Mouse (Mus musculus) G1E (cell line): ENCODE measurements around the gene Cyp21a1. TPM values are rescaled to one million over a fixed set of nuclear protein-coding genes. Genes with fewer than 3 reads are reported as not detected.
A peak's percentile ranks its signal among the peaks of the same experiment; 100 is the strongest.
"Not testable (repeated sequence)": the region's sequence is repeated elsewhere in the genome, so short reads cannot be mapped to it uniquely, and the experiment has no call there.

Experiments
- ATAC-seq: 2 replicates; pipeline ENCODE4 v1.8.0; 2016; ENCODE audit warnings: mild to moderate bottlenecking; ENCODE audit not compliant: insufficient number of reproducible peaks, poor library complexity, low FRiP score, severe bottlenecking; ENCODE audit errors: extremely low read depth
- DNase-seq: peaks from one replicate; pipeline ENCODE4 v3.0.0; 2012; ENCODE audit warnings: low spot score
- H3K27me3 ChIP-seq: 2 replicates; pipeline ENCODE4 v1.6.1; 2012; ENCODE audit warnings: mild to moderate bottlenecking, low read length, inconsistent platforms; ENCODE audit not compliant: insufficient read depth
- H3K36me3 ChIP-seq: replicated peaks from 2 replicates; pipeline ENCODE3; 2012; ENCODE audit warnings: mild to moderate bottlenecking, inconsistent platforms
- H3K4me1 ChIP-seq: 2 replicates; pipeline ENCODE4 v1.6.1; 2012; ENCODE audit warnings: low read depth, low read length, inconsistent platforms, mixed read lengths; ENCODE audit not compliant: insufficient read depth
- H3K4me3 ChIP-seq: 2 replicates; pipeline ENCODE4 v1.5.1; 2012; ENCODE audit warnings: low read depth, mild to moderate bottlenecking, inconsistent platforms, low read length, moderate library complexity, mixed read lengths
- H3K9me3 ChIP-seq: replicated peaks from 2 replicates; pipeline ENCODE4 v1.6.1; 2012; ENCODE audit warnings: inconsistent platforms
- CTCF ChIP-seq: IDR thresholded peaks from 2 replicates; pipeline ENCODE4 v1.5.1; 2012; ENCODE audit warnings: low read depth, low read length, inconsistent platforms, mixed read lengths
- GATA1 ChIP-seq: IDR thresholded peaks from 2 replicates; pipeline ENCODE4 v1.6.1; 2012; ENCODE audit warnings: borderline replicate concordance, low read length, inconsistent platforms, mixed read lengths
- GATA2 ChIP-seq: IDR thresholded peaks from 2 replicates; pipeline ENCODE4 v1.6.1; 2012; ENCODE audit warnings: low read depth, low read length, inconsistent platforms, borderline replicate concordance
- POLR2AphosphoS5 ChIP-seq: IDR thresholded peaks from 2 replicates; pipeline ENCODE4 v1.6.1; 2012; ENCODE audit warnings: low read depth, low read length, inconsistent platforms; ENCODE audit not compliant: insufficient replicate concordance
- TAL1 ChIP-seq: conservative IDR thresholded peaks from 2 replicates; pipeline ENCODE4 v1.6.1; 2012; ENCODE audit warnings: low read depth, low read length, inconsistent platforms, mixed read lengths
- polyA plus RNA-seq: library from polyadenylated mRNA; stranded (reverse); fragments of >175 nt; gene quantifications from 2 replicates; pipeline ENCODE4 v1.2.3, GENCODE M21; 2012
- total RNA-seq, 2 experiments: library from RNA; stranded (forward) in 1 of 2; stranded (reverse) in 1 of 2; fragments of 200-1000 nt in 1 of 2; fragments of >200 nt in 1 of 2; fragmentation: Nextera tagmentation in 1 of 2; gene quantifications; 2 replicates each; pipeline ENCODE4 v1.2.3; 2014 to 2017

The Cyp21a1 gene
- total and polyA plus RNA-seq, 3 experiments = not detected

DNA sequence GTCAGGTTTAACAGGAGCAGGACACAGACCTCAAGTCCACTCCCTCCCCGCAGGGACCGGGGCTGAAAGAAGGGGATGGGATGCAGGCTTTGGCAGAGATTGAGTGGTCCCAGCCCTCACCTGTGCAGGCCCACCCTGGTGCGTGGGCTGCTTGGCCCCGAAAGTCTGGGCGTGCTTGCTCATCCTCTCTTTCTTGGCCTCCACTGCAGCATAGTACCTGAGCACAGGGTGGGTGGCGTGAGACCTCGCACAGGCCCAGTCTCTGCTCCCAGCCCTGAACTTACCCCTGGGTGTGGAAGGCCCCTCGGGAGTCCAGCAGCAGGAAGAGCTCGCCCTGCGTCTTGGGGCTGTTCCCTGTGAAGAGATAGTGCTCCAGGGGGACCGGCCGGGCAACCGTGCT lies 40.5 kb upstream of the Cyp21a1 start:
- no peak for TF ChIP-seq GATA2
- no peak for TF ChIP-seq GATA1
- no peak for TF ChIP-seq CTCF
- no peak for TF ChIP-seq POLR2AphosphoS5
- no peak for TF ChIP-seq TAL1
- DNase-seq (no peak), ATAC-seq (no peak)
- no peaks in the 10 kb centered on the region for H3K27me3 ChIP-seq
- peaks cover 91% of the 10 kb centered on the region for H3K36me3 ChIP-seq
- H3K9me3 ChIP-seq = no peaks in the 10 kb centered on the region
- H3K4me3 ChIP-seq = no peak overlapping the region
- H3K4me1 ChIP-seq = peaks cover 48% of the 10 kb centered on the region

DNA sequence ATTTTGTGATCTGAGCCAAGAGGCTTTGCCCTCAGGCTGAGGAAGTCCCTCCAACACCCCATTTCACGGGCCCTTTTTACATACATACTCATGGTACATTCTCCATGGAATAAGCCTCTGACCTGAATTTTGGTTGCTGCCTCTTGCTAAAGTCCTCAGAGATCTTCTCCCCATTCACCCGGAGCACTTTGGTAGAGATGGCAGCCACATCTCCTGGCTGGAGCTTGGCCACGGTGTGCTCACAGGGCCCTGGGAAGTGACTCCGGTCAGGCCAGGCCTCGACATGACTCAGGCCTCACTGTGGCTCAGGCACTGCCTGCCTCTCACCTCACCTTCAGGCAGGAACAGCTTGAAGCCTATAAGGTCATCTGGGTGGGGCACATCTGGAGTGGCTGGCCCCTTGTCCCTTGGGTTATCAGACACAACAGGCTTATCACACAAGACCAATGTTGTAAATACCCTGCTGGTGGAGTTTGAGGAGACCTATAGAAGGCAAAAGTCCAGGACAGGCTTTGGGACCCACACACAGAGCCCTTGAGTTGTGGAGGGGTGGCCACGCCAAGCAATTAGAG lies 36.5 kb upstream of the Cyp21a1 start:
- DNase-seq (no peak), ATAC-seq (no peak)
- Histone ChIP-seq H3K9me3 (no peaks in the 10 kb centered on the region), H3K4me3 (no peak overlapping the region), H3K4me1 (peaks cover 56% of the 10 kb centered on the region), H3K27me3 (no peaks in the 10 kb centered on the region), H3K36me3 (peaks cover 84% of the 10 kb centered on the region)
- TF ChIP-seq GATA1 = no peak
- TF ChIP-seq POLR2AphosphoS5 = no peak
- TF ChIP-seq GATA2 = no peak
- TF ChIP-seq TAL1 = no peak
- no peak for TF ChIP-seq CTCF

DNA sequence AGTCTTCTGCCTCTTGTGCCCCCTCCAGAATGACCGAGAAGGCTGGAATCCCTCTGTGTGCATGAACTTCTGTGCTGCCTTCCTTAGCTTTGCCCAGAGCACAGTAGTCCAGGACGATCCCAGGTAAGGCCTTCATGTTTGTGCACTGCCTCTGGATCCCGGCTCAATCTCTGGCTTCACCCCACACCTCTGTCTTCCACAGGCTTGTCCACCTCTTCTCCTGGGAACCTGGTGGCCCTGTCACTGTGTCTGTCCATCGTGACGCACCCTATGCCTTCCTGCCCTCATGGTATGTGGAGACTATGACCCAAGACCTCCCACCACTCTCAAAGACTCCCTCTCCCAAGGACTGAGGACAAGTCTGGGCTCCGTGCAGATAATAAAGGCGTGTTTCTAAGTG lies 34.4 kb upstream of the Cyp21a1 start:
- Histone ChIP-seq H3K4me3 (peak overlapping the region; percentile 43; the same call in 1 of the 2 replicates), H3K36me3 (peaks cover 83% of the 10 kb centered on the region), H3K9me3 (no peaks in the 10 kb centered on the region), H3K4me1 (peaks cover 64% of the 10 kb centered on the region), H3K27me3 (no peaks in the 10 kb centered on the region)
- ATAC-seq (no peak), DNase-seq (no peak)
- TF ChIP-seq POLR2AphosphoS5 = no peak

DNA sequence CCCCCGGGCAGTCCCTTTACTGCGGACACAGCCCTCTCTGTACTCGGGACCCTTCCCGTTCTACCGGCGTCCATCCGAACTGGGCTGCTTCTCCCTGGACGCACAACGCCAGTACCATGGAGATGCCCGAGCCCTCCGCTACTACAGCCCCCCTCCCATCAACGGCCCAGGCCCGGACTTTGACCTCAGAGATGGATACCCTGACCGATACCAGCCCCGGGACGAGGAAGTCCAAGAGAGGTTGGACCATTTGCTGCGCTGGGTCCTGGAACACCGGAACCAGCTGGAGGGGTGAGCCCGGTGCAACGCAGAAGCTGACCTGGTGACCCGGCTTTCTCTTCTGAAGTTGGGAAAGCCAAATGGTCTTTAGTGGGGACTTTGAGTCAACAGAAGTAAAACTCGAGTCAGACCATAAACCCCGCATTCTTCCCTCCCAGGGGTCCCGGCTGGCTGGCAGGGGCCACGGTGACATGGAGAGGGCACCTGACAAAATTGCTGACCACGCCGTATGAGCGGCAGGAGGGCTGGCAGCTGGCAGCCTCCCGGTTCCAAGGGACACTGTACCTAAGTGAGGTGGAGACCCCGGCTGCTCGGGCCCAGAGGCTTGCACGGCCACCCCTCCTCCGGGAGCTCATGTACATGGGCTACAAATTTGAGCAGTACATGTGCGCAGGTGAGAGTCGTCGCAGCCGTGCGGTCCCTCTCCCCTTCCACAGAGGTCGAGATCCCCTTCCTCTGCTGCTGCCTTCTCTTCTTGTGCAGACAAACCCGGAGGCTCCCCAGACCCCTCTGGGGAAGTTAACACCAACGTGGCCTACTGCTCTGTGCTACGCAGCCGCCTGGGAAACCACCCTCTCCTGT lies 33.3 kb upstream of the Cyp21a1 start:
- ATAC-seq = no peak

DNA sequence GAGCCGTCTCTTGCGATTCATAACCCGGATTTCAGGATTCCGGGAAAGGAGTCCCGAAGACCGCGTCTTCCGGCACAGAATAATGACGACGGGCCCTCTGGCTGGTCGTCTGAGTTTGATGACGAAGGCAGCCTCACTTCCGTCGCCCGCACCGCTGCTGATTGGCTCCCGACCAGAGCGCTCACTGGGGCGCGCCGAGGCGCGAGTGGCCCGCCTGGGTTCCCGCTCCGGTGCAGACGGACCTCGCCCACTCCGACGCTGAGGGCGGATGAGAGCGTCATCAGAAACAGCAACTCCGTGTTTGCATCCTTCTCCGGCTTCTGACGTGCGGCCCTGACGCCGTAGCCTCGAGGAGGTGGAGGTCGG lies 32.5 kb upstream of the Cyp21a1 start, which contains the start of the genes Stk19 and Dxo:
TSS of gene Stk19 (minus strand) at position 90 of the 366 bp plus-strand sequence.
TSS of gene Dxo (plus strand) at position 164 of the 366 bp plus-strand sequence.
- no peaks in the 10 kb centered on the region for H3K9me3 ChIP-seq
- H3K4me1 ChIP-seq = peaks cover 60% of the 10 kb centered on the region
- ATAC-seq (peak; percentile 96), DNase-seq (peak; percentile 100)
- peak within 1 kb of the TSS; percentile 97 for H3K4me3 ChIP-seq
- TF ChIP-seq CTCF = no peak
- no peak for TF ChIP-seq TAL1
- TF ChIP-seq GATA2 = no peak
- no peak for TF ChIP-seq GATA1
- TF ChIP-seq POLR2AphosphoS5 = no peak
- H3K27me3 ChIP-seq = no peaks in the 10 kb centered on the region
- H3K36me3 ChIP-seq = peaks cover 83% of the 10 kb centered on the region

More for the DNA sequence above, 33.3 kb upstream of the Cyp21a1 start:
- Histone ChIP-seq H3K9me3 (no peaks in the 10 kb centered on the region), H3K4me1 (peaks cover 64% of the 10 kb centered on the region), H3K27me3 (no peaks in the 10 kb centered on the region), H3K36me3 (peaks cover 83% of the 10 kb centered on the region), H3K4me3 (peak overlapping the region; percentile 97)
- no peak for DNase-seq
- no peak for TF ChIP-seq CTCF
- no peak for TF ChIP-seq GATA2
- TF ChIP-seq POLR2AphosphoS5 = no peak
- TF ChIP-seq GATA1 = no peak
- no peak for TF ChIP-seq TAL1

DNA sequence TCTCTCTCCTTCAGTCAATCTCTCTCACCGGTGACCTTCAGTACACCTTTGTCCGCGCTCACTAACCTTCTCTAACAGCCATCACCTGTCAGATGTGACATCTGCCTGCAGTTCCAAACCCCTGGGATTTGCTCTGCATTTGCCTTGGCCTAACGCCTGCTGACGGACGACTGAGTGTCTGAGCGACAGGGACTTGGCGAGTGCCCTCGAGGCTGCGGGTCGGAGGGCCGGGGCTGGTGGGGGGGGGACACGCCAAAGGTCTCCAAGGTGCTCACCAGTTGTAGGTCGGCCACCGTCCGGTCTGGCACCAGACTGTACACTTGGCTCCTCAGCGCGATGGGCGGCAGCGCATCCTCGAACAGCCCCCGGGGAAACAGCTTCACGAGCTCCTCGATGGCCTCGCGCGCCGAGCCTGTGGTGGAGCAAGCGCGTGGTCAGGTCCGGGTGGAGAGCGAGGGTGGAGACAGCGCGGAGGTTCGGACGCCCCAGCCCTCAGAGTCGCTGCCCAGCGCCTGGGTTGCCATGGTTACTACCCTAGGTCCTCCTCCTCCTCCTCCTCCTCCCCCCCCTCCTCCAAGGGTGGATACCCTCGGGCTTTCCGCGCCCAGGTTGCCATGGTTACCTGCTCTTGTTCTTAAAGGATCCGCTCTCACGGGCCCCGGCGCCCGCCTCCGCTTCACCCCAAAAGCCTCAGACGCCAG lies 31.9 kb upstream of the Cyp21a1 start:
- peak overlapping the region; percentile 97 for H3K4me3 ChIP-seq
- peaks cover 54% of the 10 kb centered on the region for H3K4me1 ChIP-seq
- DNase-seq (peak; percentile 86), ATAC-seq (peak; percentile 62)
- no peaks in the 10 kb centered on the region for H3K9me3 ChIP-seq
- no peaks in the 10 kb centered on the region for H3K27me3 ChIP-seq
- H3K36me3 ChIP-seq = peaks cover 80% of the 10 kb centered on the region
- TF ChIP-seq GATA2 (no peak), GATA1 (no peak), TAL1 (no peak), CTCF (no peak)

DNA sequence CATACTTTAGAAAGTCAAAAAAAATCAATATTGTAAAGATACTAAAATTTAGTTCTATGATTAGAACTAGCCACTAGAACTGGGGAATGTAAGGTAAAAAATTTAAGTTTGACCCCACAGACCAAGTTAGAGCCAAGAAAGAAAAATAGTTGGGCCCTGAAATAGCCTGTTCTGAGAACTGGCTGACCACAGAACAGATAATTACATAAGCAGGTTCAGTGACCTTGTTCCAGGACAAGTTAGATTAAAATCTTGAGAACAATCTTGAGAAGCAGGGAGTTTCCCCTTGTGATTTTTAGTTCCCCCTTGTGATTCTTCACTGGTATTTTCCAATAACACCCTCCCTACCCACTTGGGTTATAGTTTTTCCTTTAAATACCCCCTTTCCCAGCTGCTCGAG lies 26.4 kb upstream of the Cyp21a1 start:
- peaks cover 87% of the 10 kb centered on the region for H3K36me3 ChIP-seq
- not testable (repeated sequence) for H3K4me3 ChIP-seq, H3K4me1 ChIP-seq, ATAC-seq, DNase-seq, H3K27me3 ChIP-seq, H3K9me3 ChIP-seq
